Mouse (Mus musculus) spleen, postnatal 14 days (tissue): ENCODE results near the gene Dydc2.
A peak's percentile ranks its signal among the peaks of the same experiment; 100 is the strongest.

ENCODE experiments used
- DNase-seq, 2 experiments: peaks; one replicate each; pipeline ENCODE4 v3.0.0; 2021 to 2022; ENCODE audit warnings: low spot score in 2 of 2

The Dydc2 gene

DNA sequence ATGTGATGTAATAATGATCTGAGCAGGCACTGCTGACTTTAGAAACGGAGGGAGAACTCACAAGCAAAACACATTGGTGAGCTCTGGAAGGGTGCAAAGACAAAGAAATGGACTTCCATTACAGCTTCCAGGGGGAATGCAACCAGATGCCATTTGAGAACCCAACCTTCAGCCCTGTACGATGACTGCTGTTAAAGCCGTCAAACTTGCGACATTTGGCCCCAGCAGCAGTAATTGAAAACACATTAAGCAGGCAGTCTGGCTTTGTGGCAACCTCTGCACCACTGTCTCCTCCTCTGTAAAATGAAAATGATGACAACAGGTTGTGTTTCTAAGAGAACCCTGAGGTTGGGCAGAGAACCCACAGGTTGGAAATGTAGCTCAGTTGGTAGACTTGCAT lies 68.2 kb downstream of the Dydc2 start:
- no peak for DNase-seq

DNA sequence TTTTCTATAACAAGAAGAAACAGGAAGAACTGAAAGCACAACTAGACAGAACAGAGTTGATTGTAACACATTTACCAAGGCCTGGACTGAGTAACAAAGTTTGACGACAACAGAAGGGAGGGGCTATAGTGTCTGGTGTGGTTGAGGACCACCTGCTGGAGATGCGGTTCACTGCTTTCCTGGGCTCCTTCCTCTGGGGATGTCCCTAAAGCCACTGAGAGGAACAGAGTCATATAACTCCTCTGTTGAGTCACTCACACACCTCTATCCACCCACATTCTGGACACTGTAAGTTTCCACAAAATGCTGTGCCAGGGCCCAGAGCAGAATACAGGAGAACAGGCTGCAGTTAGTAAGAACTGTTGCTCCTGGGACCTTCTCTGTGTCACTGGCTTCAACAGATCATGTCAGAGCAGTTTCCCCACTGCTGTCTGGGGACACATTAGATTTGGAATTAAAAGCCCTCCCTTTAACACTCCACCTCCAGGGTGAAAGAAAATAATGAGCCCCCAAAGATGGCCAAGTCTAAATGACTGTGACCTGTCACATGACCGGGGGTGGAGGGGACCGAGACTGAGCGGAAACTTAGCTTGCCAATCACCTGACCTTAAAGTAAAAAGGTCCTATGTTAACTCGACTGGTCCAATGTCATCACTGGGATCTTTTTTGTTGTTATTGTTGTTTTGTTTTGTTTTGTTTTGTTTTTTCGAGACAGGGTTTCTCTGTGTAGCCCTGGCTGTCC lies 68.9 kb downstream of the Dydc2 start:
- DNase-seq: peak; percentile 26 to 45
